Mouse (Mus musculus): ENCODE results near the gene Olfr1201. TPM values are rescaled to one million over a fixed set of nuclear protein-coding genes. Genes with fewer than 3 reads are reported as not detected.

The Olfr1201 gene
- total and polyA plus RNA-seq, 3 experiments = 0.11 TPM; not detected in 2

GRCm38 (mm10) chr2:88829437-88829836 lies 36.6 kb downstream of the Olfr1201 start, which contains the start of gene Olfr1205:
Gene Olfr1205, plus strand, starts transcription at chr2:88829737.
- TF ChIP-seq TAL1 (conservative IDR thresholded peaks at IDR 0.05; ENCODE audit: low read depth, low read length) (no peak), CTCF (IDR thresholded peaks at IDR 0.05; ENCODE audit: low read depth, low read length) (no peak), POLR2AphosphoS5 (IDR thresholded peaks at IDR 0.05; ENCODE audit: insufficient replicate concordance, low read depth, low read length) (no peak), GATA2 (IDR thresholded peaks at IDR 0.05; ENCODE audit: borderline replicate concordance, low read depth, low read length) (no peak), GATA1 (IDR thresholded peaks at IDR 0.05; ENCODE audit: borderline replicate concordance, low read length) (no peak)
- Histone ChIP-seq H3K4me3 (ENCODE audit: low read depth, low read length) (no peak within 1 kb of the TSS), H3K27me3 (ENCODE audit: insufficient read depth, low read length) (no peaks in the 10 kb centered on the region), H3K9me3 (replicated peaks) (0 out of 2 replicates have a peak, but pooled peaks cover 5% of the 10 kb centered on the region), H3K36me3 (replicated peaks) (no peaks in the 10 kb centered on the region), H3K4me1 (ENCODE audit: insufficient read depth, low read depth, low read length) (no peaks in the 10 kb centered on the region)
- ATAC-seq (ENCODE audit: extremely low read depth, insufficient number of reproducible peaks, low FRiP score, poor library complexity, severe bottlenecking) (no peak), DNase-seq (ENCODE audit: low spot score) (no peak)

GRCm38 (mm10) chr2:88838477-88838876 lies 45.6 kb downstream of the Olfr1201 start:
- ATAC-seq (ENCODE audit: extremely low read depth, insufficient number of reproducible peaks, low FRiP score, poor library complexity, severe bottlenecking) = no peak

More at GRCm38 (mm10) chr2:88838477-88838876, 45.6 kb downstream of the Olfr1201 start:
- Histone ChIP-seq H3K9me3 (replicated peaks) (no peaks in the 10 kb centered on the region), H3K4me1 (ENCODE audit: insufficient read depth, low read depth, low read length) (no peaks in the 10 kb centered on the region), H3K4me3 (ENCODE audit: low read depth, low read length) (no peak overlapping the region), H3K27me3 (ENCODE audit: insufficient read depth, low read length) (no peaks in the 10 kb centered on the region), H3K36me3 (replicated peaks) (no peaks in the 10 kb centered on the region)
- TF ChIP-seq GATA1 (IDR thresholded peaks at IDR 0.05; ENCODE audit: borderline replicate concordance, low read length) (no peak), CTCF (IDR thresholded peaks at IDR 0.05; ENCODE audit: low read depth, low read length) (no peak), POLR2AphosphoS5 (IDR thresholded peaks at IDR 0.05; ENCODE audit: insufficient replicate concordance, low read depth, low read length) (no peak), TAL1 (conservative IDR thresholded peaks at IDR 0.05; ENCODE audit: low read depth, low read length) (no peak), GATA2 (IDR thresholded peaks at IDR 0.05; ENCODE audit: borderline replicate concordance, low read depth, low read length) (no peak)
- no peak for DNase-seq (ENCODE audit: low spot score)

Other genes starting within 250 kb of the Olfr1201 start
Only the 20 nearest of the 24 such genes appear.
- not detected in 2 replicates for gene Olfr1189, start 206.6 kb upstream of the Olfr1201 start, total RNA-seq (2014; fragmentation: Nextera tagmentation)
- gene Olfr1189, start 206.6 kb upstream of the Olfr1201 start, total RNA-seq (2017) = 0.06 and 0.16 TPM in 2 replicates
- not detected in 2 replicates for gene Olfr1189, start 206.6 kb upstream of the Olfr1201 start, polyA plus RNA-seq (2012)
- gene Olfr1191-ps1, start 152.5 kb upstream of the Olfr1201 start, total RNA-seq (2014; fragmentation: Nextera tagmentation) = not detected in 2 replicates
- gene Olfr1191-ps1, start 152.5 kb upstream of the Olfr1201 start, total RNA-seq (2017) = 0.05 TPM in 1 of 2 replicates, not detected in the other
- not detected in 2 replicates for gene Olfr1191-ps1, start 152.5 kb upstream of the Olfr1201 start, polyA plus RNA-seq (2012)
- not detected in 2 replicates for gene Olfr1192-ps1, start 144.5 kb upstream of the Olfr1201 start, total RNA-seq (2014; fragmentation: Nextera tagmentation)
- gene Olfr1192-ps1, start 144.5 kb upstream of the Olfr1201 start, total RNA-seq (2017) = 0.12 and 0.27 TPM in 2 replicates
- gene Olfr1192-ps1, start 144.5 kb upstream of the Olfr1201 start, polyA plus RNA-seq (2012) = not detected in 2 replicates
- gene Olfr1193, start 117.4 kb upstream of the Olfr1201 start, total RNA-seq (2014; fragmentation: Nextera tagmentation) = not detected in 2 replicates
- gene Olfr1193, start 117.4 kb upstream of the Olfr1201 start, total RNA-seq (2017) = 0.12 and 0.55 TPM in 2 replicates
- not detected in 2 replicates for gene Olfr1193, start 117.4 kb upstream of the Olfr1201 start, polyA plus RNA-seq (2012)
- not detected in 2 replicates for gene Olfr1195, start 103.8 kb upstream of the Olfr1201 start, total RNA-seq (2014; fragmentation: Nextera tagmentation)
- not detected in 2 replicates for gene Olfr1195, start 103.8 kb upstream of the Olfr1201 start, total RNA-seq (2017)
- gene Olfr1195, start 103.8 kb upstream of the Olfr1201 start, polyA plus RNA-seq (2012) = not detected in 2 replicates
- gene Olfr1196, start 88.4 kb upstream of the Olfr1201 start, total RNA-seq (2014; fragmentation: Nextera tagmentation) = not detected in 2 replicates
- 0.06 and 0.11 TPM in 2 replicates for gene Olfr1196, start 88.4 kb upstream of the Olfr1201 start, total RNA-seq (2017)
- gene Olfr1196, start 88.4 kb upstream of the Olfr1201 start, polyA plus RNA-seq (2012) = not detected in 2 replicates
- not detected in 2 replicates for gene Olfr1197, start 60.7 kb upstream of the Olfr1201 start, total RNA-seq (2014; fragmentation: Nextera tagmentation)
- 0.05 TPM in 1 of 2 replicates, not detected in the other for gene Olfr1197, start 60.7 kb upstream of the Olfr1201 start, total RNA-seq (2017)
- gene Olfr1197, start 60.7 kb upstream of the Olfr1201 start, polyA plus RNA-seq (2012) = not detected in 2 replicates
- not detected in 2 replicates for gene Olfr1198, start 41.7 kb upstream of the Olfr1201 start, total RNA-seq (2014; fragmentation: Nextera tagmentation)
- 0.05 TPM in 1 of 2 replicates, not detected in the other for gene Olfr1198, start 41.7 kb upstream of the Olfr1201 start, total RNA-seq (2017)
- not detected in 2 replicates for gene Olfr1198, start 41.7 kb upstream of the Olfr1201 start, polyA plus RNA-seq (2012)
- gene Olfr1199, start 32.6 kb upstream of the Olfr1201 start, total RNA-seq (2014; fragmentation: Nextera tagmentation) = not detected in 2 replicates
- 0.11 TPM in 1 of 2 replicates, not detected in the other for gene Olfr1199, start 32.6 kb upstream of the Olfr1201 start, total RNA-seq (2017)
- gene Olfr1199, start 32.6 kb upstream of the Olfr1201 start, polyA plus RNA-seq (2012) = not detected in 2 replicates
- gene Olfr1200, start 22.5 kb upstream of the Olfr1201 start, total RNA-seq (2014; fragmentation: Nextera tagmentation) = not detected in 2 replicates
- gene Olfr1200, start 22.5 kb upstream of the Olfr1201 start, total RNA-seq (2017) = 0.38 TPM in 1 of 2 replicates, not detected in the other
- gene Olfr1200, start 22.5 kb upstream of the Olfr1201 start, polyA plus RNA-seq (2012) = not detected in 2 replicates
- not detected in 2 replicates for gene Olfr1202, start 21.5 kb downstream of the Olfr1201 start, total RNA-seq (2014; fragmentation: Nextera tagmentation)
- 0.06 and 0.11 TPM in 2 replicates for gene Olfr1202, start 21.5 kb downstream of the Olfr1201 start, total RNA-seq (2017)
- gene Olfr1202, start 21.5 kb downstream of the Olfr1201 start, polyA plus RNA-seq (2012) = not detected in 2 replicates
- gene Olfr1205, start 36.7 kb downstream of the Olfr1201 start, total RNA-seq (2014; fragmentation: Nextera tagmentation) = not detected in 2 replicates
- 0.05 TPM in 1 of 2 replicates, not detected in the other for gene Olfr1205, start 36.7 kb downstream of the Olfr1201 start, total RNA-seq (2017)
- not detected in 2 replicates for gene Olfr1205, start 36.7 kb downstream of the Olfr1201 start, polyA plus RNA-seq (2012)
- gene Olfr1204, start 56.3 kb downstream of the Olfr1201 start, total RNA-seq (2014; fragmentation: Nextera tagmentation) = not detected in 2 replicates
- gene Olfr1204, start 56.3 kb downstream of the Olfr1201 start, total RNA-seq (2017) = 0.06 and 0.11 TPM in 2 replicates
- not detected in 2 replicates for gene Olfr1204, start 56.3 kb downstream of the Olfr1201 start, polyA plus RNA-seq (2012)
- not detected in 2 replicates for gene Olfr1206, start 70.2 kb downstream of the Olfr1201 start, total RNA-seq (2014; fragmentation: Nextera tagmentation)
- 0.16 TPM in 1 of 2 replicates, not detected in the other for gene Olfr1206, start 70.2 kb downstream of the Olfr1201 start, total RNA-seq (2017)
- gene Olfr1206, start 70.2 kb downstream of the Olfr1201 start, polyA plus RNA-seq (2012) = not detected in 2 replicates
- gene Olfr1208, start 109.3 kb downstream of the Olfr1201 start, total RNA-seq (2014; fragmentation: Nextera tagmentation) = not detected in 2 replicates
- 0.11 and 0.17 TPM in 2 replicates for gene Olfr1208, start 109.3 kb downstream of the Olfr1201 start, total RNA-seq (2017)
- gene Olfr1208, start 109.3 kb downstream of the Olfr1201 start, polyA plus RNA-seq (2012) = not detected in 2 replicates
- gene Olfr1209, start 122.1 kb downstream of the Olfr1201 start, total RNA-seq (2014; fragmentation: Nextera tagmentation) = not detected in 2 replicates
- gene Olfr1209, start 122.1 kb downstream of the Olfr1201 start, total RNA-seq (2017) = 0.05 TPM in 1 of 2 replicates, not detected in the other
- 0.07 TPM in 1 of 2 replicates, not detected in the other for gene Olfr1209, start 122.1 kb downstream of the Olfr1201 start, polyA plus RNA-seq (2012)
- gene Olfr1211, start 145.1 kb downstream of the Olfr1201 start, total RNA-seq (2014; fragmentation: Nextera tagmentation) = not detected in 2 replicates
- 0.05 TPM in 1 of 2 replicates, not detected in the other for gene Olfr1211, start 145.1 kb downstream of the Olfr1201 start, total RNA-seq (2017)
- not detected in 2 replicates for gene Olfr1211, start 145.1 kb downstream of the Olfr1201 start, polyA plus RNA-seq (2012)
- gene Olfr1212, start 160.9 kb downstream of the Olfr1201 start, total RNA-seq (2014; fragmentation: Nextera tagmentation) = not detected in 2 replicates
- 0.06 and 0.55 TPM in 2 replicates for gene Olfr1212, start 160.9 kb downstream of the Olfr1201 start, total RNA-seq (2017)
- not detected in 2 replicates for gene Olfr1212, start 160.9 kb downstream of the Olfr1201 start, polyA plus RNA-seq (2012)
- not detected in 2 replicates for gene Gm13762, start 187.2 kb downstream of the Olfr1201 start, total RNA-seq (2014; fragmentation: Nextera tagmentation)
- gene Gm13762, start 187.2 kb downstream of the Olfr1201 start, total RNA-seq (2017) = 0.17 TPM in 1 of 2 replicates, not detected in the other
- gene Gm13762, start 187.2 kb downstream of the Olfr1201 start, polyA plus RNA-seq (2012) = not detected in 2 replicates
- gene Olfr1214, start 199.6 kb downstream of the Olfr1201 start, total RNA-seq (2014; fragmentation: Nextera tagmentation) = not detected in 2 replicates
- gene Olfr1214, start 199.6 kb downstream of the Olfr1201 start, total RNA-seq (2017) = 0.16 TPM in 1 of 2 replicates, not detected in the other
- not detected in 2 replicates for gene Olfr1214, start 199.6 kb downstream of the Olfr1201 start, polyA plus RNA-seq (2012)

Measured in G1E (cell line).